Mouse (Mus musculus): ENCODE results near the gene Mtfr2. TPM values are rescaled to one million over a fixed set of nuclear protein-coding genes. Genes with fewer than 3 reads are reported as not detected.
A peak's percentile ranks its signal among the peaks of the same experiment; 100 is the strongest.

Mtfr2 gene
- total RNA-seq (2014; fragmentation: Nextera tagmentation) (19.7 and 32.5 TPM in 2 replicates), total RNA-seq (2017) (7.7 and 12.5 TPM in 2 replicates)

- peak; percentile 89 for ATAC-seq (replicated peaks; ENCODE audit: low FRiP score, low TSS enrichment, poor library complexity, severe bottlenecking)
Observed at GRCm38 (mm10) chr10:20347285-20348214, at the start of gene Mtfr2. Mtfr2 (plus strand) TSS chr10:20347770.

- no peak for ATAC-seq (replicated peaks; ENCODE audit: low FRiP score, low TSS enrichment, poor library complexity, severe bottlenecking)
Observed at GRCm38 (mm10) chr10:20298152-20298920, 49.2 kb upstream of the Mtfr2 start.

- no peak for ATAC-seq (replicated peaks; ENCODE audit: low FRiP score, low TSS enrichment, poor library complexity, severe bottlenecking)
Observed at GRCm38 (mm10) chr10:20299114-20299513, 48.5 kb upstream of the Mtfr2 start.

GRCm38 (mm10) chr10:20310969-20311769, 36.4 kb upstream of the Mtfr2 start:
- no peak for ATAC-seq (replicated peaks; ENCODE audit: low FRiP score, low TSS enrichment, poor library complexity, severe bottlenecking)

GRCm38 (mm10) chr10:20311918-20312735, 35.4 kb upstream of the Mtfr2 start, which contains the start of gene Bclaf1:
Bclaf1 (plus strand) TSS chr10:20312469.
- ATAC-seq (replicated peaks; ENCODE audit: low FRiP score, low TSS enrichment, poor library complexity, severe bottlenecking): peak; percentile 83

GRCm38 (mm10) chr10:20312736-20313301, 34.8 kb upstream of the Mtfr2 start:
- peak; percentile 70 for ATAC-seq (replicated peaks; ENCODE audit: low FRiP score, low TSS enrichment, poor library complexity, severe bottlenecking)

- no peak for ATAC-seq (replicated peaks; ENCODE audit: low FRiP score, low TSS enrichment, poor library complexity, severe bottlenecking)
Observed at GRCm38 (mm10) chr10:20313447-20313846, 34.1 kb upstream of the Mtfr2 start.

- no peak for ATAC-seq (replicated peaks; ENCODE audit: low FRiP score, low TSS enrichment, poor library complexity, severe bottlenecking)
Observed at GRCm38 (mm10) chr10:20313941-20314340, 33.6 kb upstream of the Mtfr2 start.

GRCm38 (mm10) chr10:20314797-20315196, 32.8 kb upstream of the Mtfr2 start:
- no peak for ATAC-seq (replicated peaks; ENCODE audit: low FRiP score, low TSS enrichment, poor library complexity, severe bottlenecking)

GRCm38 (mm10) chr10:20317466-20317865, 30.1 kb upstream of the Mtfr2 start:
- no peak for ATAC-seq (replicated peaks; ENCODE audit: low FRiP score, low TSS enrichment, poor library complexity, severe bottlenecking)

GRCm38 (mm10) chr10:20326226-20326625, 21.3 kb upstream of the Mtfr2 start:
- no peak for ATAC-seq (replicated peaks; ENCODE audit: low FRiP score, low TSS enrichment, poor library complexity, severe bottlenecking)

- ATAC-seq (replicated peaks; ENCODE audit: low FRiP score, low TSS enrichment, poor library complexity, severe bottlenecking): no peak
Observed at GRCm38 (mm10) chr10:20331262-20331661, 16.3 kb upstream of the Mtfr2 start.

- no peak for ATAC-seq (replicated peaks; ENCODE audit: low FRiP score, low TSS enrichment, poor library complexity, severe bottlenecking)
Observed at GRCm38 (mm10) chr10:20337872-20338271, 9.7 kb upstream of the Mtfr2 start.

- no peak for ATAC-seq (replicated peaks; ENCODE audit: low FRiP score, low TSS enrichment, poor library complexity, severe bottlenecking)
Observed at GRCm38 (mm10) chr10:20345736-20346135, 1.8 kb upstream of the Mtfr2 start.

- ATAC-seq (replicated peaks; ENCODE audit: low FRiP score, low TSS enrichment, poor library complexity, severe bottlenecking): no peak
Observed at GRCm38 (mm10) chr10:20348894-20349293, 1.3 kb downstream of the Mtfr2 start.

- peak; percentile 70 for ATAC-seq (replicated peaks; ENCODE audit: low FRiP score, low TSS enrichment, poor library complexity, severe bottlenecking)
Observed at GRCm38 (mm10) chr10:20361542-20362449, 14.2 kb downstream of the Mtfr2 start.

- ATAC-seq (replicated peaks; ENCODE audit: low FRiP score, low TSS enrichment, poor library complexity, severe bottlenecking): no peak
Observed at GRCm38 (mm10) chr10:20362450-20363118, 15.0 kb downstream of the Mtfr2 start.
